Comparison of ENCODE assay signal across 8 mouse cellular contexts in genomic region chr11:65268310-65268709, GRCm38 (mm10). TPM values are rescaled to one million over a fixed set of nuclear protein-coding genes. Genes with fewer than 3 reads are reported as not detected.
A peak's percentile ranks its signal among the peaks of the same experiment; 100 is the strongest.
DNase-seq lines count a peak whose midpoint lies in the region; ATAC-seq and TF ChIP-seq lines count a peak whose summit lies in the region.

No protein-coding gene starts in this region.

- DNase-seq in hindbrain, postnatal 0 days (ENCODE audit: low spot score): peak; percentile 74
- no peak for DNase-seq in hindbrain, embryonic 11.5 days (ENCODE audit: low spot score)
- peak; percentile 49 for DNase-seq in NIH3T3 (ENCODE audit: low read depth)
- DNase-seq in embryonic facial prominence, embryonic 14.5 days (ENCODE audit: low spot score): peak; percentile 54
- peak; percentile 78 for DNase-seq in lung, embryonic 14.5 days
- no peak for DNase-seq in spleen, postnatal 10 days (ENCODE audit: low spot score in 2 of 2)
- DNase-seq in spleen, adult 18-20 months: no peak
- no peak for DNase-seq in gastrocnemius, postnatal 36 days

- no peak overlapping the region for H3K4me2 ChIP-seq in hindbrain, postnatal 0 days (ENCODE audit: low read depth, low read length)
- H3K4me2 ChIP-seq in hindbrain, embryonic 11.5 days (replicated peaks; ENCODE audit: low read depth, low read length): no peak overlapping the region
- no peak overlapping the region for H3K4me2 ChIP-seq in embryonic facial prominence, embryonic 14.5 days (ENCODE audit: low read depth, low read length)
- H3K4me2 ChIP-seq in lung, embryonic 14.5 days: peak overlapping the region; percentile 81

- no peaks in the 10 kb centered on the region for H3K36me3 ChIP-seq in hindbrain, postnatal 0 days (ENCODE audit: insufficient read depth, low read length)
- no peaks in the 10 kb centered on the region for H3K36me3 ChIP-seq in hindbrain, embryonic 11.5 days (ENCODE audit: control insufficient read depth, insufficient read depth, low read length)
- H3K36me3 ChIP-seq in embryonic facial prominence, embryonic 14.5 days (ENCODE audit: control insufficient read depth, insufficient read depth, low read length): no peaks in the 10 kb centered on the region
- H3K36me3 ChIP-seq in lung, embryonic 14.5 days (ENCODE audit: insufficient read depth): no peaks in the 10 kb centered on the region

- H3K4me1 ChIP-seq in hindbrain, postnatal 0 days (ENCODE audit: insufficient read depth, low read length): peaks cover 12% of the 10 kb centered on the region
- peaks cover 3% of the 10 kb centered on the region; the same call in 1 of the 2 replicates for H3K4me1 ChIP-seq in hindbrain, embryonic 11.5 days (replicated peaks; ENCODE audit: control insufficient read depth, insufficient read depth, low read length)
- peaks cover 4% of the 10 kb centered on the region; the same call in 1 of the 2 replicates for H3K4me1 ChIP-seq in embryonic facial prominence, embryonic 14.5 days (ENCODE audit: control insufficient read depth, insufficient read depth, low read length)
- peaks cover 14% of the 10 kb centered on the region for H3K4me1 ChIP-seq in lung, embryonic 14.5 days (ENCODE audit: insufficient read depth)

- H3K27ac ChIP-seq in hindbrain, postnatal 0 days: no peak overlapping the region
- no peak overlapping the region for H3K27ac ChIP-seq in hindbrain, embryonic 11.5 days (ENCODE audit: low read depth, low read length)
- no peak overlapping the region for H3K27ac ChIP-seq in embryonic facial prominence, embryonic 14.5 days (replicated peaks; ENCODE audit: low read depth, low read length)
- H3K27ac ChIP-seq in lung, embryonic 14.5 days (ENCODE audit: low read depth): peak overlapping the region; percentile 54; the same call in 1 of the 2 replicates

- no peaks in the 10 kb centered on the region for H3K27me3 ChIP-seq in hindbrain, postnatal 0 days (ENCODE audit: insufficient read depth, low read length)
- H3K27me3 ChIP-seq in hindbrain, embryonic 11.5 days (ENCODE audit: control insufficient read depth, insufficient read depth, low read length): peaks cover 10% of the 10 kb centered on the region
- peaks cover 23% of the 10 kb centered on the region for H3K27me3 ChIP-seq in embryonic facial prominence, embryonic 14.5 days (replicated peaks; ENCODE audit: control insufficient read depth, insufficient read depth, low read length)
- H3K27me3 ChIP-seq in lung, embryonic 14.5 days (ENCODE audit: insufficient read depth, low read length): 0 out of 2 replicates have a peak, but pooled peaks cover 2% of the 10 kb centered on the region

- H3K9ac ChIP-seq in hindbrain, postnatal 0 days (replicated peaks; ENCODE audit: low read length): no peak overlapping the region
- H3K9ac ChIP-seq in hindbrain, embryonic 11.5 days (ENCODE audit: low read depth, low read length): no peak overlapping the region
- H3K9ac ChIP-seq in embryonic facial prominence, embryonic 14.5 days (ENCODE audit: low read depth, low read length): no peak overlapping the region
- H3K9ac ChIP-seq in lung, embryonic 14.5 days: peak overlapping the region; percentile 34; the same call in 1 of the 2 replicates

- intact Hi-C loops in gastrocnemius, postnatal 36 days (cut with DNase I): no loop called here

- WGBS in hindbrain, postnatal 0 days: 55% methylated on average over 4 of the region's 4 CpGs
- WGBS in hindbrain, embryonic 11.5 days: 70% methylated on average over 4 of the region's 4 CpGs
- 48% methylated on average over 4 of the region's 4 CpGs for WGBS in embryonic facial prominence, embryonic 14.5 days
- 30% methylated on average over 4 of the region's 4 CpGs for WGBS in lung, embryonic 14.5 days

- no peak overlapping the region for H3K4me3 ChIP-seq in hindbrain, postnatal 0 days (ENCODE audit: low read length)
- no peak overlapping the region for H3K4me3 ChIP-seq in hindbrain, embryonic 11.5 days (ENCODE audit: low read depth, low read length)
- H3K4me3 ChIP-seq in embryonic facial prominence, embryonic 14.5 days (ENCODE audit: low read depth, low read length): no peak overlapping the region
- H3K4me3 ChIP-seq in lung, embryonic 14.5 days (ENCODE audit: low read depth, low read length): peak overlapping the region; percentile 43

- peak; percentile 78 for TF ChIP-seq CTCF in hindbrain, postnatal 0 days (IDR thresholded peaks at IDR 0.05; ENCODE audit: low read depth)
- TF ChIP-seq CTCF in lung, embryonic 14.5 days (IDR thresholded peaks at IDR 0.05; ENCODE audit: low read depth): peak; percentile 73

- no peak for ATAC-seq in hindbrain, postnatal 0 days
- ATAC-seq in hindbrain, embryonic 11.5 days (ENCODE audit: low FRiP score): no peak
- ATAC-seq in embryonic facial prominence, embryonic 14.5 days (ENCODE audit: low read depth): no peak
- no peak for ATAC-seq in lung, embryonic 14.5 days (ENCODE audit: insufficient read depth)

- no peaks in the 10 kb centered on the region for H3K9me3 ChIP-seq in hindbrain, postnatal 0 days (ENCODE audit: low read length)
- H3K9me3 ChIP-seq in hindbrain, embryonic 11.5 days (ENCODE audit: control insufficient read depth, low read length): no peaks in the 10 kb centered on the region
- H3K9me3 ChIP-seq in embryonic facial prominence, embryonic 14.5 days (ENCODE audit: control insufficient read depth, low read length): no peaks in the 10 kb centered on the region
- no peaks in the 10 kb centered on the region for H3K9me3 ChIP-seq in lung, embryonic 14.5 days (ENCODE audit: low read depth, low read length)

RNA-seq across cellular contexts. Expression of gene Myocd, which starts 1.5 kb away (rescaled TPM):
- total RNA-seq in hindbrain, postnatal 0 days (2014; rRNA removed): 0.94 and 1.3 TPM in 2 replicates
- polyA plus RNA-seq in hindbrain, postnatal 0 days (2015; fragmentation: Nextera tagmentation; extraction: Ambion mirVana): 0.53 and 1.3 TPM in 2 replicates
- polyA plus RNA-seq in hindbrain, embryonic 11.5 days (2014; fragmentation: Nextera tagmentation; extraction: Ambion mirVana): 1.2 and 1.8 TPM in 2 replicates
- polyA plus RNA-seq in embryonic facial prominence, embryonic 14.5 days (2014; fragmentation: Nextera tagmentation; extraction: Ambion mirVana): 1.5 and 2.9 TPM in 2 replicates
- polyA plus RNA-seq in lung, embryonic 14.5 days (2014; fragmentation: Nextera tagmentation; extraction: Ambion mirVana): 24.1 and 26.5 TPM in 2 replicates
- total RNA-seq in gastrocnemius, postnatal 36 days (2021): 1 to 10 TPM in 1 of 2 experiments, under 1 TPM in 1; 0.51 to 1.2 TPM

Comparison
In these comparisons a context has a peak if more than half of its experiments do, and no peak if none do; other contexts are left out.
1. DNase-seq: peak in hindbrain, postnatal 0 days (single experiment), NIH3T3 (single experiment), embryonic facial prominence, embryonic 14.5 days (single experiment) and lung, embryonic 14.5 days (single experiment); none in hindbrain, embryonic 11.5 days (single experiment), spleen, postnatal 10 days (0 of 2), spleen, adult 18-20 months (0 of 2) and gastrocnemius, postnatal 36 days (0 of 2).